Mouse (Mus musculus) lung, adult 2 months (tissue): ENCODE data around the gene B4galnt3.

Source experiments
- CTCF ChIP-seq: fragments of 200-500 bp; IDR thresholded peaks from 2 replicates; pipeline ENCODE4 v1.5.1; 2011; ENCODE audit warnings: mild to moderate bottlenecking, low read length, control low read depth; ENCODE audit not compliant: insufficient read depth
- POLR2A ChIP-seq: fragments of 200-500 bp; IDR thresholded peaks from 2 replicates; pipeline ENCODE4 v1.6.1; 2011; ENCODE audit warnings: low read depth, mild to moderate bottlenecking, control low read depth, low read length, borderline replicate concordance; ENCODE audit errors: extremely low read depth

DNA sequence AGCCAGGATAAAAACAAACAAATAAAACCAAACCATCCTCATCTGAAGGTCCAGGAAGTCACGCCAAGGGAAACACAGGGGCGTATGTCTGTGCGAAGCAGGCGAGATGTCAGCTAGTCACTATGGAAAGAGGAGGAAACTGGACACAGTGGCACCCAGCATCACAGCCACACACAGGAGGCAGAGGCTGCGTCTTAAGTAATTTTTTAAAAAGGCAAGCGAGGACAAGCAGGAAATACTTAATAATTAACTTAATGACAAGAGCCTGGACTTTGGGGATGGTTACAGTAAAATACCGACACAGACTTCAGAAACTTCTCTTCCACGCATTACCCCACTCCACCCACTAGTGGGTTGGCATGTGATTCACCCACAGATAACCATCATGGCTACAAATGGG, 51.8 kb downstream of the B4galnt3 start:
- TF ChIP-seq CTCF, result no peak
- TF ChIP-seq POLR2A, result no peak
